Mouse (Mus musculus): ENCODE data around the gene Polr1e.
"Not testable (repeated sequence)": the region's sequence is repeated elsewhere in the genome, so short reads cannot be mapped to it uniquely, and the experiment has no call there.

Gene Polr1e

DNA sequence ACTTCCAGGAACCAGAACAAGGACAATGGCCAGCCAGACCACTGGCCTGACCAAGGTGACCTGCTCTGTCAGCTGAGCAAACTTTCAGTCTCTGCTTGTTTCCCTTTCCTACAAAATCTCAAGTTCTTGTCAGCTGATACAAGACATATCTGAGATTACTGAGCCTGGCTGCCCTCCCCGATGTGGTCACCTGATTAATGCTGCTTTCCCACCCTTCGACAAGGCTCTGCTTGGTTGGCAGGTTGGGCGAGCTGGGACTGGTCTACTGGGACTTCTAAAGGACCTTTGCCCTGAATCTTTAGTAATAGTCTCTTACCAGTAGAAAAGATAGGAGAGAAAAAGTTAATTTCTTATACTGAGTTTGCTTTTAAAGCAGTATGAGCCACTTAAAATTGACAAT, 12.9 kb upstream of the Polr1e start:
- no peak for DNase-seq (ENCODE audit: low spot score in 2 of 2)

DNA sequence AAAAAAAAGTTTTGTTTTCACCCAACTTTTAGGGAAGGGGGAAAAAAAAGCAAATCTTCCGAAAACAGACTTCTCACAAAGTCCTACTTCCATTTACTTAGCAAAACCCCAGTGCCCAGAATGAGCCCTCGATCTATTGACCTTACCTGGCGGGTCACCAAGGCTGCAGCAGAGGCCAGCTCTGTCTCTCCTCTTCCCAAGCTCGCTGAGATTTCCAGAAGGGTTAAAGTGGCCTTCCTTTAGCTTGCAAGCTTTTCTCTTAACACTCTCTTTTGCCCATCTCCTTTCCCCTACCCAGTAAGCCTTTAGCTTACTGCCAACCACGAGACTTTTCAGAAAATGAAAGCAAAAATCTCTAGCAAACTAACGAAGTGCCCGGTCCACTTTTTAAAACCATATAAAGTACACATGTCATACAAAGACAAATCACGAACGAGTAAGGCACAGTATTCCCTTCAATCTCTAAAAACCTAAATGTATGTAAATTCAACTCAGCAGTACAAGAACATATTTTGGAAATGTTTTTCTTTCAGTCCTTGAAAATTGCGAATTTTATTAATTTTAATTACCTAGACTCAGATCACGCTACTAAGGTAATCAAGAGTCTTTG, 7.5 kb upstream of the Polr1e start:
- no peak for DNase-seq (ENCODE audit: low spot score in 2 of 2)

DNA sequence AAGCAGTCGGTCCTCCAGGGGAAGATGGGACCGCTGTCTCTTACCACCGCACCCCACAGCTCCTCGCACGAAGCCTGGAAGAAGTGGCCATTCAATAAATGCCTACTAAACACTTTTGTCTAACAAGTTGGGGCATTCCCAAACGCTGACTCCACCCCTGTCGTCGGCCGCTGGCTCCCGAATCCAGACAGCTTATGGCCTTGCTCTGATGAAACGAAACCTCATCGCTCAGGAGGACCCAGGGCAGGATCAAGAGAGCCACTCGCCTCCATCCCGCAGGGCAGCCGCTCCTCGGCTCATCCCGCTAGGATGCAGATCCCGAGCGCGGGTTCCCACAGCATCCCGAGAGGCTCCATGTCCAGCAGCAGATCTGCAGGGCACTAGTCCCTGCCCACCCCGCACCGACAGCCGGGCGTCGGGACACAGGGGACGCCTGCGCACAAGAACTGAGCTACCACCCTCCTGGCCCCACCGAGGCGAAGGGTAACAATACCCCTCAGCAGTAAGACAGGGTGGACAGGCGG, 6.7 kb upstream of the Polr1e start:
- DNase-seq (ENCODE audit: low spot score in 2 of 2): peak; percentile 56 to 67

DNA sequence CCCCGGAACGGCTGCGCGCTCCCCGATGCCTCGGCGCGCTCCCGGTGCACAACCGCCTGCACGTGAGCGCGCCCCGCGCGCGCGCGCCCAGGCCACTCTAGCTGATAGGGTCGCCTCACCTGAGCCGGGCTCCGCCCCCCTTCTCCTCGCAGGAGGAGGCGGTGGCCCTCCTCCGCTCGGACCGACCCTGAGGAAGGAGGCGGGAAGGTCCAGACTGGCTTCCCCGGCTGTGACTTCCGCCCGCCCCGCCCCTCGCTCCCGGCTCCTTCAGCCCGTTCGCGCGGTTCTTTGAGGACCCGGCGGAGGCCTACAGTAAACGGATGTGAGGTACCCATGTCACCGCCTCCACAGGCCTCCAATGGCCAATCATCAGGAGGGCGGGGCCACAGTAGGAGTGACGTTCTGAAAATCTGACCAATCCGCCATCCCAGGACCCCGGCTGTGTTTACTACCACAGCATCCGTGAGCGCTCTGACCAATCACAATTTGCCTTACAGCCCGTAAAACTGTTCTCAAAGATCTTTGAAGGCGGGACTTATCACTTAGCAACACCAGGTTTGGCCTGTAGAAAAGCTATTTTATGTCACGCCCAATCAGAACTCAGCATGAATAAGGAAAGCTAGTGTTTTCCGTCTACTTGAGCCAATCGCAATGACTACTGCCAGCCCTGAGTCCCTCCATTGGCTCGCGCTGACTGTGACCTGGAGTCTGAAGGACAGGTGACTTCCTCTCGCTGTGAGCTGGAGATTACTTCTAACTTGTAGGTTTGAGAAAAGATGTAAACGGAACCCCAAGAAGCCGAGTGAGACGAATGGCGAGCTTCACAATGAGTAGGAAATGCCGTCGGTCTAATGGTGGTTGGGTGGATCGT, 6.0 kb upstream of the Polr1e start, which contains the start of gene Zbtb5:
Gene Zbtb5, minus strand, starts transcription at position 308 of the 871 bp plus-strand sequence.
- DNase-seq (ENCODE audit: low spot score in 2 of 2): peak; percentile 100

DNA sequence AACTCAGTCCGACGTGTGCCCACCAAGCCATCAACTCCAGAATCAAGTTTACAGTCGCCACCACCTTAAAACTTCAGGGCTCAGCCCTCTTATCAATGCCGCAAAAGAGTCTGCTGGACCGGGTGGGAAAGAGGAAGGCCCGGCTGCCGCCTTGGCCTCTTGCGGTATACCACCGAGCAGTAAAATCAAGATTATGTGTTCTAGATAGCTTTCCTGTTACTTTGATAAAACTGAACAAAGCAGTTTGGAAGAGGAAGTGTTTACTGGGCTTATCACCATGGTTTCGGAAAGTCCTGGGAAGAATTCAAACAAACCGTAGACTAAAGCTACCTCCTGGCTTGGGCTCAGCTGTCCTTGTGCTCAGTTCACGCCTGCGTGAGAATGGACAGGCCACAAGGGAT, 5.4 kb upstream of the Polr1e start:
- peak; percentile 29 to 41 for DNase-seq (ENCODE audit: low spot score in 2 of 2)

DNA sequence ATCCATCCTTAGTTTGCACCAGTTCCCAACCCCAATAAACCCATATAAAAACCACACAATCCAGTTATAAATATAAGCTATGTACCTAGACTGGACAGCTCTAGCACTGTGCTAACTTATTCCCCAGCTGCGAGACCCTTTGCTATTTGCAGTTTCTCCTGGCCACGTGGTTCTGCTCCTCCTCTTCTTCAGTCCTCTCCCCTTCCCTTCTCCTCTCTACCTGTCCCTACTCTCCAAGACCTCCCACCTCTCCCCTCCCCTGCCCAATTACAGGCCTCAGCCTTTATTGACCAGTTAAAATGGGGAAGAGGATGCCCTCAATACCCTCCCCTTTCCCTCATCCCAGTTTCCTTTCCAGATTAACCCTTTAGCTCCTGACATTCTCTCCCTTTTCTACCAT, 4.8 kb upstream of the Polr1e start:
- DNase-seq (ENCODE audit: low spot score in 2 of 2): no peak

DNA sequence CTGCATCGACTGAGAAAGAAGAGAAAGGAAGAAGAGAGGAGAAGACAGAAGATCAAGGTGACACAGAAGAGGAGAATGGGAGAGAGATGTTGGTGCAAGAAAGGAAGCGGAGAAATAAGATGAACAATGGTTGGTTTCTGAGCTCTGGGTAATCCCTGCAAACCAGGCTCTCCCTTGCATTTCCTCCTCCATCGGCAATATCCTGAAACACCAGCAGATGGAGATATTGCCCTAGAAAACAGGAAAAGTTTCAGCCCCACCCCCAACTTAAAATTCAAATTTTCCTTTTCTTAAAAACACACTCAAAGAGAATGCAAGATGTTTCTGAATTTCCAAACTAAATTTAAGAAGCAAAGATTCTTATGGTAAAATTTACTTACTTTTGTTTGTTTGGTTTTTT, 2.8 kb upstream of the Polr1e start:
- DNase-seq (ENCODE audit: low spot score in 2 of 2): peak; percentile 36 to 45

DNA sequence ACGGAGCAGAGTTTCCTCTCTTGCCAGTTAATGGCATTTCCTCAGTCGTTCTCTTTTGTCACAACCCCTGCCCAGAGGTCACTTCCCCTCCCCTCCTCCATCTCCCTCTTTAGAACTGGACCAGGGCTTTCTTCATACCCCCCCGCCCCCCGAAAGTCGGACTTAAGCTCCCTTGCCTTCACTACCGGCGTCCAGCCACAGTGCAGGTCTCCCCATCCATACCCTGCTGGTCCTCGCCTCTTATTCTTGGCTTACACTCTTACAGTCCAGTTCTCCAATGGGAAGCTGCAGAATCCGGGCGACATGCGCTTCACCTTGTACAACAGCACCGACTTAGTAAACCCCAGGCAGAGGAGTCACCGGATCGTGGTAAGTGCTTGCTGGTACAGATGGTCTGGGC, 626 bp downstream of the Polr1e start:
- no peak for DNase-seq (ENCODE audit: low spot score in 2 of 2)

DNA sequence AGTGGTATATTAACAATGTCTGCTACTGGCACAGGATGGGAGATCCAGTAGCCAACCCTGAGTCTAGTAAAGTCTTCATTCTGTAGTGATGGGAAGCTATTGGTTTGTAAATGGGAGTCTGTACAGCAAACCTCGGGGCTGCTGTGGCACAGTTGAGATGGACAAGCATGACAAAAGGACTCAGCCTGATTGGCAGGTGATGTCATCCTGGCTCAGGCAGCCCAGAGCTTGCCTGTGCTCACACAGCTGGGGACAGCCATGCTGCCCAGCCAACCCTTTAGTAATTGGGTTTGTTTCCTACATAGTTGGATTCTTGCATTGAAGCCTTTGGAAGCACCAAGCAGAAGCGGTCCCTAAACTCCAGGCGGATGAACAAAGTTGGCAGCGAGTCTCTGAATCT, 8.1 kb downstream of the Polr1e start:
- DNase-seq (ENCODE audit: low spot score in 2 of 2): no peak

DNA sequence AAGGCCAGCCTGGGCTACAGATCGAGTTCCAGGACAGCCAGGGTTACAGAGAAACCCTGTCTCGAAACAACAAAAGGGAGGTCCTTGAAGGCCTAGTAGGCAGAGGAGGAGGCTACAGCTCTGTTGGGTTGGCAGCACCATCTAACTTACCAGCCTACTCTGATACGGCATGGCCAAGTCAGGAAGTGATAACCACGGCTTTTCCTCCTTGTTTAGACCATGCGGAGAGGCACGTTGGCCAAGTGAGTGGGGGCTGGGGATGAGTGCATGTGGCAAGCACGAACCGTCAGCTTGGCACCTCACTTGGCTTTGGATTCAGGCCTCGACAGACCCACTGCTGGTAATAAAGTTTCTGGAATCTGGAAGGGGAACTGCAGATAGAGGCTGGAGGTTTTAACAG, 14.2 kb downstream of the Polr1e start:
- no peak for DNase-seq (ENCODE audit: low spot score in 2 of 2)

DNA sequence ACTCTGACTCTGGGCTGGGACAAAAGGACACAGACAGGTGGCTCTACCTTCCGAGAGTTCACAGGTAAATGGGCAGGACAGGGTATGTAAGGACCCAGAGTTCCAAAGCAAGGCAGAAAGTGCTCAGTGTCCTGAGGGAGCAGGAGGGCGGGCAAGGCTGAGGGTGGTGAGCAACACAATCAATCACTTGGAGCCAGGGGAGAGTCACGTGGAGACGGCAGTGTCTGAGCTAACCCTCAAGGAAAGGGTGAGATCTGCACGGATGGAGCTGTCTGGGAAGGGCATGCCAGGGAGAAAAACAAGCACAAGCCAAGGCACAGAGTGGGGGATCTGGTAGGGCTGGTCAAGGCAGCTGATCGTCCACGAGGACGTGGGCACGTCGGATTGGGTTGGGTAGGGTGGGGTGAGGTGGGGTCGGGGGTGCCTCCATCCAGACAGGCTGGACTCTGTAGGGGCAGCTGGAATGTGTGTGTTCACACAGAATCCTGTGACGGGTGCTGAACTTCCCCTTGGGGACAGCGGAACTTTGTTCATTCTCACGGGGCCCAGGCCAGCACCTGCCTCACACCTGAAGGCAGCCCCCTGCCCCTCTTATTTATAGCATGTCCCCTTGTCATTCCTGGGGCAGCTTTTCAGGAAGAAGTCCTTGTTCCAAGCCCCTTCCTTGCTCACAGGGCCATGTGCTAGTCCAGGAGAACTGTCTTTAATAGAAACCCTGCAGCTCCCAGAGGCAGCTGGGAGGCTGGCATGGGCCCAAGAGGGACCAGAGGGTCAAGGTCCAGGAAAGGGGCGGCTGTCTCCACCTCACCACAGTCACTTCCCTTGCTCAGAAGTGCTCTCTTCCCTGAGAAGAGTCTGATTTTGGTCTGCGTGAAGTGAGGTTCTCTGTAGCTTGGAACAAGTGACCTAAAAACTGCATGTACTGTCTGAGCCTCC, 16.6 kb downstream of the Polr1e start:
- no peak for DNase-seq (ENCODE audit: low spot score in 2 of 2)

DNA sequence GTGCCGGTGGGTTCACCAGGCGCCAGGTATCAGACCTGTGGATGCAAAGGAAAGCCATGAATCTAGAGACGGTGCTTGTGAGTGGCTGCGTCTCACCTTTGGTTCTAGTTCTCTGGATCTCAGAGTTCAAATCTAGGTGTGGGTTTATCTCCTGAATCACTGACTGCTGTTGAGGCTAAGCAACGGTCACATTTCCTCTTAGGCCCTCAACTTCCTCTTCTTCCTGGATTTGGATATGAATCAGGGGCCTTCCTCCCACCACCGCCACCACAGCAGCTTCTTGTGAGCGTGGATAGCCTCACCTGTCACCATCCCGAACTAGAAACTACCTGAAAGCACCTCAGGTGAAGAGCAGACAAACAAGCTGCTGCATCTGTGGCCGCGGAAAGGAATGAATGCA, 17.7 kb downstream of the Polr1e start:
- no peak for DNase-seq (ENCODE audit: low spot score in 2 of 2)

DNA sequence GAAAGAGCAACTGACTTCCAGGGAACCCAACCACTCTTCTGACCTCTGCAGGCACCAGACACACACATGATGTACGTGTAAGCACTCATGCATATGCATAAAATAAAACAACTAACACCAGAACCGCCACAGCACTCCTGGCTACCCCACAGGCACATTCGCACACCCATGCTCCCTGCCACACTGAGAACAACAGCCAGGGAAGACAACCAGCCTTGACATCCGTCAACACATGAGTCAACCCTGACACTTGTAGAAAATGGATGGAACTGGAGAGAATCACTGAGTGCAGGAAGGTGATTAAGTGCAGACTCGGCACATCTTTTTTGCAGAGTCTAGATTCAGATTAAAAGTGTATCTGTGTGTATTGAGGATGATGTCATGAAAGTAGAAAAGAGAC, 18.2 kb downstream of the Polr1e start:
- DNase-seq (ENCODE audit: low spot score in 2 of 2): no peak

DNA sequence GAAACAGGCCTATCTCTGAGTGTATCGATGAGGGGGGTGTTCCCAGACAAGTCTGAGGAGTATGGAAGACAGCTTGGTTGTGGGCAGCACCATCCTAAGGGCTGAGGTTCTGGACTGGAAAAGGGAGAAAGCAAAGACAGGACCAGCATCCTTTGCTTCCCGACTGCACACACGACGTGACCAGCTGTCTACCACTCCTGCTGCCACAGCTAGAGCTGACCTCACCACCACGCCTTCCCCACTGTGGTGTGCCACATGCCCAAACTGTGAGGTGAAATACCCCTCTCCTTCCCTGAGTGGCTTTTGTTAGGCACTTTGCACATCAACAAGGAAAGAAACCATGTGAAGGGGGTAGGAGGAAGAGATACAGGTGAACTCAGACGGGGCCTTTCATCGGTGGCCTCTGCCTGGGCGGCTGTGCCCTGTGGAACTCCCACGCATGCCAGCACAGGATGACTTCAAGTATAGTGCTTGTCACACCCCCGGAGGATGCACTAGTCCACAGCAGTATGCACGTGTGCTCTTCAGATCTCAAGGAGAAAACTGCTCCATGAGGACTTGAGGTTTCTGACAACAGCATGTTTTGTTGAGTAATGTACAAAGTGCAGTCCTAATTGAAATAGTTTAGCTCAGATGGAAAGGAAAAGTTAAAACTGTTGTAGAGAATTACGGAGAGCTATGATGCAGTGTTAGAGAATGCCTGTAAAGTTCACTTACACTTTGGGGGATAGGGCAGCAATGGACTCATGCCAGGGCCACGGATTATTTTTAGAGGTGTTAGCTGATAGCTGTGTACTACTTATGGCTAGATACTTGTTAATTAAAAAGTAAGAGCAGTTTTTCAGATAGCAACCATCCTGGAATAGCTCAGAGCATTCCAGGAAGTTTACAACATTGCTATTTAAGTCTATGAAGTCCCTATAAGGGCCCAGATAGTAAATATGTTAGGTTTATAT, 19.4 kb downstream of the Polr1e start:
- no peak for DNase-seq (ENCODE audit: low spot score in 2 of 2)

DNA sequence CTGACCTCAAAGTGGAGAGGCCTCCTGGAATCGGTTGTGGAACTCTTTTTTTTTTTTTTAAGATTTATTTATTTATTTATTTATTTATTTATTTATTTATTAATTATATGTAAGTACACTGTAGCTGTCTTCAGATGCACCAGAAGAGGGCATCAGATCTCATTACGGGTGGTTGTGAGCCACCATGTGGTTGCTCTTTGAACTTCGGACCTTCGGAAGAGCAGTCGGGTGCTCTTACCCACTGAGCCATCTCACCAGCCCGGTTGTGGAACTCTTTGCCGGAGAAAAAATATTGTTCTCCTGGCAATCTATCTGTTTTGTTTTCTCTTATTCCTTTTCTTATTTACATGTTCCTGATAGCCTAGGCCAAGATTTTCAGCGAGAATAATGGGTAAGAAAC, 20.5 kb downstream of the Polr1e start:
- peak; percentile 14 to 20 for DNase-seq (ENCODE audit: low spot score in 2 of 2)

DNA sequence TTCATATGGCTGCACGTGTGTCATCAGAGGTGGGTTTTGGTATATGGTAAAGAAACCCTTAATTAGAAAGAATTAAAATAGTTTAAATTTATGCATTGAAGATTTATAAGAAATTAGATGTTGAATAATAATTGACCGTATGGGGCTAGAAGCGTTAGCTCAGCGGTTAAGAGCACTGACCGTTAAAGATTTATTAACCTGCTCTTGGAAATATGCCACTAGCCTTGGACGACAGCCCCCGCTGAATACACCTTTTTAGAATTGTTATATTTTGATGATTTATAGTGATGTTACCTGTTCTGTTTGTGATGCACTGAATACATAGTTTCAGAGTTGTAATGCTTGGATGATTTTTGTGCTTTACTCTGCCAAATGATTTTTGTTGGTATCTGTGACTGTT, 21.2 kb downstream of the Polr1e start:
- DNase-seq (ENCODE audit: low spot score in 2 of 2): not testable (repeated sequence)

DNA sequence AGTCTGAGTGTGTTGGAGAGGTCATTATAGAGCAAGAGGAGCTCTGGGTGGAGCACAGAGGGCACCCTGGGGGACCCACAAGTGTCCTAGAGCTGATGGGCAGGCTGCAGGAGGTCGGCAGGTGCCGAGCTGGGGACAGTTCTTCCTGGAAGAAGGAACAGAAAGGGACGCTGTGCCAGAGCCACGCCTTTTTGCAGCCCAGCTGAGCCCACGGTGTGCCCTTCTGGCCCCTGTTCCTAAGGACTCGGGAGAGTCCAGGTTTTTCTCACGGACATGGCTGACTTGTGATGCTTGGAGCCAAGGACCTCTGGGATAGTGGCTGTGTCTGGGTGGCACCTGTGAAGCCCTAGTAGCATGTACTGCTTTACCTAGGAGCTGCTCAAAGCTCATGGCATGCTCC, 22.4 kb downstream of the Polr1e start:
- no peak for DNase-seq (ENCODE audit: low spot score in 2 of 2)

DNA sequence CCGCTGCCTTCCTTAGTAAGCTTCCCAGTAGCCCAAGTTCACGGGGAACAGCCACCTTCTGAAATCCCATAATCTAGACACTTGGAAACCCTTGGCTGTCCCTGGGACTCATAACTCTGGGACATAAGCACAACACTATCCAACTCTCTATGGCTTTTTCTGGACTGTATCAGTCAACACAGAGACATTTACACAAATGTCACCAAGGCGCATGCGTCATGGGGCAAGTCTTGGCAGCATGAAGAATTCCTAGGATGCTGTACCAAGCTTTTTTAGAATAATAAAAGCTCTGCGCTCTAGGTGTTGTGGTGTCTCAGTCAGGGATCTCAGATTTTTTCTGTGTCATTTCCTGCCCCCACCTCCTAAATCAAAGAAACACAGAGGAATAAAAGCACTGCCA, 28.3 kb downstream of the Polr1e start:
- no peak for DNase-seq (ENCODE audit: low spot score in 2 of 2)

DNA sequence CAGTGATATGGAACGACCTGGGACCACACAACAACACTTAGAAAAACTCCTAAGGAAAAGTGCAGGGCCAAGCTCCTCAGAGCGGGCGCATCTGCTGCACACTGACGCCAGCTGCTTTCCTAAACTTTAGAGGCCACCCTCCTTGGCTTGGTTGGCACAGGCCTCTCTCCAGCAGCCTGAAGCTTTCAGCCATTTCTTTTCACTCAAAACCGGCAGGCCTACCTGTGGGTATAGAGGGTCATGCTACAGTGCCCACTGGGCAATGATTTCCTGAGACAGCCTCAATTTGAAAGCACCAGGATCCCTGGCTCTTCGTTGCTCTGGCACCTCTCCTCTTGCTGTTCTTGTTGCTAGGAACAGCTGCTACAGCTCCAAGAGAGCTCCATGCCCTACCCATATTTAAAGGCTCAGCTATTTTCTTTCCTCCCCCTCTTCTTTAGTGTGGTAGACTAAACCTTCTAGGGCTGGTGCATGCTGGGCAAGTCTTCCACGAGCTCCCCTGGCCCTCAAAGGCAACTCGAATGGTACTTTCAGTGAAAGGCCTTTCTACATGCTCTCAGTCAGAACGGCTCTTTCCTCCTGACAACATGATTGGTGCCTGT, 29.0 kb downstream of the Polr1e start:
- DNase-seq (ENCODE audit: low spot score in 2 of 2): no peak

DNA sequence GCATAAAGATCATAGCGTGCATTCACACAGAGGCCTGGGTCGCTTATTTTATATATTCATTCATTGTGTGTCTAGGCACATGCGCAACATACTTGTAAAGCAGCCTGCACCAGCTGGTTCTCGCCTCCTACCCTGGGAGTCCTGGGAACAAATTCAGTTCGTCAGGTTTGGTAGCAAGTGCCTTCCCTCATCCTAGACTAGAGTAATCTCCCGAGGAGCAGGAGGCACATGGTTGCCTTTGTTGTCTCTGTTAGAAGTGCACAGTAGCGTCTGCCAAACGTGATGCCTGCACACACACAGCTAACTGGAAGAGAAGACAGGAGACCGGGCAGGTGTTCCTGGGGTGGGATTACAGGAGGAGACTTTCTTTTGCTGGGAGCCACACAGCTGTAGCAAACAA, 29.6 kb downstream of the Polr1e start:
- no peak for DNase-seq (ENCODE audit: low spot score in 2 of 2)

All from spleen, postnatal 36 days (tissue).